Mouse (Mus musculus): ENCODE results near the gene Ppard.
A peak's percentile ranks its signal among the peaks of the same experiment; 100 is the strongest.
"Not testable (repeated sequence)": the region's sequence is repeated elsewhere in the genome, so short reads cannot be mapped to it uniquely, and the experiment has no call there.

Gene Ppard

DNA sequence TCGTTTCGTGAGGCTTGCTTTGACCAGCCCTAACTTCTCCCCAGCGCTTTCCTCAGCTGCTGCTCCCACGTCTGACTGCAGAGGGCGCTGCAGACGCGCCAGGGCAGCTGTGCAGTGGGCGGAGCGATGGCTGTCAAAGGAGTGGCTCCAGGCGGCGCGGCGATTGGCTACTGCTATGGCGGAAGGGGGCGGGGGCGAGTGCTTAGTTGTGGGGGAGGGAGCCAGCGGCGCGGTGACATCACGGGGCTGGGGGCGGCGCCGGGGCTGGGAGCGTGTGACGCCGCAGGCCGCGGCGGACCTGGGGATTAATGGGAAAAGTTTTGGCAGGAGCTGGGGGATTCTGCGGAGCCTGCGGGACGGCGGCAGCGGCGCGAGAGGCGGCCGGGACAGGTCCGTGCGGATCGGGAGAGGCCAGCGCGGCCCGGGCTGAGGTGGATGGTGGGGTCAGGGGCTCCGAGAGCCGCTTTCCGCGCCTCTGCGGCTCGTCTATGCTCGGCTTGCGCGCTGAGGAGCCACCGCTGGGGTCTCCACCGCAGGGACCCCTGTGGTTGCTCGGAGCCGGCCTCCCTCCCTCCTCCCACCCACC lies at the start of gene Ppard:
Gene Ppard (plus strand): TSS at position 226 of the 586 bp plus-strand sequence.
- peak; percentile 99 to 100 for DNase-seq

DNA sequence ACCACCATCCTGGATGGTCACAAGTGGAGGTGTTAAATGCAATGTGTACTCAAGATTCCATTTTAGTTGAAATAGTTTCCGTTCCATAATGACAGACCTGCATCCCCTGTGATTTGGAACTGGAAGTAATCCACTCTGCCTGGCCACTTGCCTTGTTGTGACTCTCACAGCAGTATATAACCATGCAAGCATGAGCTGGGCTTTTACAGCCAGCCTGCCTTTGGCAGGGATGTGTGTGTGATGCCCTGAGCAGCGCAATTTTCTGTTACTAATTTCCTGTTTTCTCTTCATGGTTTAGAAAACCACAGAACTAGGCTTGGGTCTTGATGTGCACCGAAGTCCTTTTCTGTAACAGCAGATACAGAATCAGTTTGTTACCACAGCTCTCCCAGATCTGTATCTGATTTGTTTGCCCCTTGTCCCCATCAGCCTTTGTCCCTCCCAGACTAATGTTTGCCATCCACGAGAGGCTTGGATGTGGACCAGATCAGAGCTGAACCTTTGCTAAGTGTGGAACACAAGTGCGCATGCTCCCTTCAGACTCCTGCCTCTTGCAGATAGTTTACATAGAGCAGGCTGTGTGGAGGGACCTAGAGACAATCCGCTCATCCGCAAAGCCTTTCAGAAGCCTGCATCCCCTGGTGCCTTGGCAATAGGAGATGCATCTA lies 47.4 kb upstream of the Ppard start:
- peak; percentile 71 to 76 for DNase-seq

DNA sequence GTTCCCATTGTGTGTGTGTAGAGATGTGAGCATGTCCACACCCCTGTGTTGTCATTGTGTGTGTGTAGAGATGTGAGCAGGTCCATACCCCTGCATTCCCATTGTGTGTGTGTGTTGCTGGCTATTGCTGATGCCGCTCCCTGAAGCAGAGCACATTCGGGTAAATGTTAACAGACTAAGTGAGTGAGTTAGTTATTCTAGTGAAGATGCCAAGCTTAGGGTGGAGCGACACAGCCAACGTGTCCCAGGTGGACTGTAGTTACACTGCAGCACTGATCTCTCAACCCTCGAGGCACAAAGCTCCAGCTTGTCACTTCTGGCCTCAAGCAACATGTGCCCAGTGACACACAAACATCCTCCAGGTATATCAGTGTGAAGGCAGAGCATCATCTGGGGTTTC lies 44.2 kb upstream of the Ppard start:
- no peak for DNase-seq

DNA sequence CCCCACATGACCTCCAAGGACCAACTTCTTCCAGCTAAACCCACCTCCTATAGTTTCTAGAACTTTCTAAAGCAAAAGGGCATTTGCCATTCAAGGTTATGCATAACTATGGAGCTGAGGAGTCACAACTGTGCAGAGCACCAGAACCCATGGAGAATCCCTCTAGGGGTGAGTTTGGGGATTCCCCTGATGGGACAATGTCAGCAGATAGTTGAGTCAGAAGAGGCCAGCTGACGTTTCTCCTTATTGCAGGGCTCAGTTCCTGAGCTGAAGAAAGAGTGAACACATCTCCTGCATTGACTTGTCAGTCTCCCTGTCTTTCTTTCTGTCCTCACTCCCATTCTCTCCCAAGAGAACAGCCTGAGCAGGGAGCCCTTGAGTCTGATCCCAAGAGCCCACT lies 39.7 kb upstream of the Ppard start:
- no peak for DNase-seq

DNA sequence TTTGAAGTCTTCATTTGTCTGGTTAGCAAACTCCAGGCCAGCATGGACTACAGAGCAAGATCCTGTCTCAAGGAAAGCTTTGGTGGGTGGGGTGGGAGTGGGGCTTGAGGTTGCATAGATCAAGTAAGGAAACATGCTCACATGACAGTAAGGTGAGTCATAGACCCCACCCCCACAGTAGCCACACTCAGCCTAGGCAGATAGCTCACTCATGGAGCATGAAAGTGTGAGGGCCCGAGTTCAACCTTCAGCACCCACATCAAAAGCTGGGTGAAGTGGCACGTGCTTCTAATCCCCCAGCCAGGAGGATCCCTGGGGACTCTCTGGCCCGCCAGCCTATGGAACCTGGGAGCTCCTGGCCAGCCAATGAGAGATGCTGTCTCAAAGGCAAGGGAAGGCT lies 38.9 kb upstream of the Ppard start:
- DNase-seq: no peak

DNA sequence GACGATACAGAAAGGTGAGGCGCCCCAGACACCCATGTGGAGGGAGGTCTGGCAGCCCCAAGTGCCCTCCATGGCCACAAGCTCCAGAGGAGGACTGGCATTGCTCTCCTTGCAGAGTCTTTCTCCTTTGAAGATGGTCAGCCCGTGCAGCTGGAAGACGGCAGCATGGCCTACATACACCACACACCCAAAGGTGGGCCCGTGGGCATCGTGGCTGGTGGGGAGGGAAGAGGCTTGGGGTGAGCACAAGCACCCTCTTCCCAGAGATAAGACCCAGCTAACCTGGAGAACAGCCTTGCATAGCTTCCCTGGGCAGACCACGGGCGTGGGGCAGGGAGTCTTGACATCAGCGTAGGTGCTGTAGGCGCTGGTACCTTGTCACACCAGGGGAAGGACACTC lies 37.5 kb upstream of the Ppard start:
- DNase-seq: no peak

DNA sequence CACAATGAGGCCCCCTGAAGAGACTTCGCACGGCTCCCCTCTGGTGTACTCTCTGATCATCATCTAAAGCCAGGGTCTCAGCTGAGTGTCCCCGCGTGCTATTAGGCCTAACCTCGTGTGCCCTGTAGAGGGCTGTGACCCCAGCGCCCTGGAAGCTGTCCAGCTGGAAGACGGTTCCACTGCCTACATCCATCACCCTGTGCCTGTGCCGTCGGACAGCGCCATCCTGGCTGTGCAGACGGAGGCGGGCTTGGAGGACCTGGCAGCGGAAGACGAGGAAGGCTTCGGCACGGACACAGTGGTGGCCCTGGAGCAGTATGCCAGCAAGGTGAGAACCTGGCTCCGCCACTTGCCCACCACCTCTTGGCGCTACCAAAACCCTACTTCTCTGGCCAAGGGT lies 34.9 kb upstream of the Ppard start:
- DNase-seq: no peak

DNA sequence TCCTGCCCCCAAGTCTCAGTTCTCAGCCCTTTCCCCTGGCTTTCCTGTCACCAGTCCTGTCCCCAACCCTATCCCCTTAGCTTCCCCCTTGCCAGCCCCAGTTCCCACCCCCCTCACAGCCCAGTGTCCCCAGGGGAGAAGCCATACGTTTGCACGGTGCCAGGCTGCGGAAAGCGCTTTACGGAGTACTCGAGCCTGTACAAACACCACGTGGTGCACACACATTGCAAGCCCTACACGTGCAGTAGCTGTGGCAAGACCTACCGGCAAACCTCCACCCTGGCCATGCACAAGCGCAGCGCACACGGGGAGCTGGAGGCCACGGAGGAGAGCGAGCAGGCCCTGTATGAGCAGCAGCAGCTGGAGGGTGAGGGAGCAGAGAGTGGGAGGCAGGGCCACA lies 30.5 kb upstream of the Ppard start:
- DNase-seq: no peak

DNA sequence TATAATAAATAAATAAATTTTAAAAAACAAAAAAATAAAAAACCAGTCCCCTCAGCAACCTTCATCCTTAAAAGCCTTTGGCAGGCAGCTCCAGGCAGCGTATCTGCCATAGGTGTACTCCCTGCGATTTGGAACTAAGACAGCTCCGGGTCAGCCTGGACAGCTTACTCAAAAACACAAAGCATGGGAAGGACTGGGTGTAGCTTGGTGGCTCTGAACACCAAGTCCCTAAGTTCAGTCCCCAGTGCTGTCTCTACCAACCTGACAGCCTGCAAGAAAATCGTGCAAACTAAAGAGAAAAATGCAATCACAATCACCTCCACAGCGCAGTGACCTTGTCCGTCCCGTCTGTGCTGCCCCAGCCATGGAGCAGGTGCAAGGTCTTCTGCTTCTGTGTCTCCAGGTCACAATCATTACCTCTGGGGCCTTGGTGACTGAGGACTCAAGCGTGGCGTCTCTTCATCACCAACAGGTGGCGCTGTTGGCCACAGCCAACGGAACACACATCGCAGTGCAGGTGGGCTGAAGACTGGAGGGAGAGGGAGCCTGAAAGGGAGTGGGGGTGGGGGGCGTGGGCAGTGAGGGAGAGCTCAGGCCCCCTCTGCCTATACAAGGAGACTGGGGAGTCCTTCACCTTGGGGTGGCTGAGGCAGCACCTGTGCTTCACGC lies 28.3 kb upstream of the Ppard start:
- peak; percentile 72 to 80 for DNase-seq

DNA sequence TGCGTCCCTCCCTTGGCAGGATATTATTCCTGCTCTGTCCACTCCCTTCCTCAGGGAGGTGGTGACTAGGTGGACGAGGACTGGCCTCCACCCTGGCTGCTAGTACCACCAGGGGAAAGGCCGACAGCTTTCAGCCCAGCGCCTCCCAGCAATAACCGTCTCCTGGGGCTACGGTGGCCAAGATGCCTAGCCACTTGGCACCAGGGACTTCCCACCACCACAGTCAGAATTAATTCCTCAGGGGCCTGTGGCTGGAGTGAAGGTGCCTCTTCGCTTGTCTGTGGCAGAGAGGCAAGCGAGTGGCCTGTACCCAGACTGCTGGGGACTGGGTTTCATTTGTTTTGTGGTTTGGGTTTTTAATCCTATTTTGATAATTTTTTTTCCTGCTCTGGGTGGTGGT lies 27.1 kb upstream of the Ppard start:
- no peak for DNase-seq

DNA sequence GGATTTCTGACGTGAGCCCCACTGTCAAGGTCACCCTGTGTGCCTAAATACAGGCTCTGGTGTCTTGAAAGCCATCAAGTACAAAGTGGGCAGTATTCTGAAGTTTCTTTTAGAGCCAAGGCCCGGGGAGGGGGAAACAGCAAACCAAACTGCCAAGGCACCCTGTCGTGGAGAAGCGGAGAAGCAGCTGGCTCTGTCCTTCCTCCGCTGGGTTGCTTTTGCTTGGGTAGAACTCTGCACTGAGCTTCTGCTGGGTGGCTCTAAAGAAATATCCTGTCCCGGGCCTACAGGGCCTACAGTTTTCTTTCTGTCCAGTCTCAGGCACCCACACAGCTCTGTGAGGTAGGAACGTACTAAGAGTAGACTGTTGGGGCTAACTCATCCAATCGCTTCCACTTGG lies 25.4 kb upstream of the Ppard start:
- DNase-seq: no peak

DNA sequence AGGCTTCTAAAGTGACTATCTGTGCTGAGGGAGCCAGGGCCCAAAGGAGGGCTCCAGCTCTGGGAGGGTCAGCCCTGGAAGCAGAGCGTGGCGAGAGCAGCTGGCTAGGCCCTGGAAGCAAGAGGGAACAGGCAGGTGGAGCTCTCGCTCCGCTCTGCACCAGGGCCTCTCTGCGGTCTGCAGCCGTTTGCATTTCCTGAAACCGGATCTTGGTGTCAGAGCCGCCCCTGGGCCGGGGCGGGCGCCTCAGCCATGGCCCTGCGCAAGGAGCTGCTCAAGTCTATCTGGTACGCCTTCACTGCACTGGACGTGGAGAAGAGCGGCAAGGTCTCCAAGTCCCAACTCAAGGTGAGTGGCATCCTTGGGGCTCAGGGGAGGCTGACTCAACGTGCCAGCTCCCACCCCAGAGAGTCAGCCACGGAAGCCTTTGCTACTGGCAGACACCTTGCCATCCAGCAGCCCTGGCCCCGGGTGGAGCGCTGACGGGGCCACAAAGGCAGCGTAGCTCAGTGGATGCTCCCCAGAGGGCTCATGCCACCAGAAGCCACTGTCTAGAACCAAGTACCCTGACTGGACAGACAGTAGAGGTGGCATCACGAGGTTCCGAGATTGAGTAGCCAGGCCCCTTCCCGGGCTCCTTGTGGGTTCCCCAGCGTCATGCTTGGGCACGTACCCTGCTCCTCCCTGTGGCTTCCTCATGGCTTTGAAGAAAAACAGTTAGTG lies 24.7 kb upstream of the Ppard start, which contains the start of gene Def6:
Gene Def6 (plus strand): TSS at position 188 of the 723 bp plus-strand sequence.
- DNase-seq: peak; percentile 67 to 68

DNA sequence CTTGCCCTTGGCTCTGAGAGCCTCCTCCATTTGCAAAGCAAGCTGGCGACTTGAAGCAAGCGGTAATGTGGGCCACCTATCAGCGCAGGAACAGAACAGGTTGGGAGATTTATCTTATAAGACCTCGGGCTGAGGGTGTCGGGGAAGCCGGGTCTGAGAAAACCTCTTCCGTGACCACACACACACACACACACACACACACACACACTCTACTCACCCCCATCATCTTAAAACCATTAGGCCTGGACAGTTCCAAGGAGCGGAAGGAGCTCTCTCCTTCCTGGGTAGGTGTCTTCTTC lies 24.2 kb upstream of the Ppard start:
- DNase-seq: no peak

DNA sequence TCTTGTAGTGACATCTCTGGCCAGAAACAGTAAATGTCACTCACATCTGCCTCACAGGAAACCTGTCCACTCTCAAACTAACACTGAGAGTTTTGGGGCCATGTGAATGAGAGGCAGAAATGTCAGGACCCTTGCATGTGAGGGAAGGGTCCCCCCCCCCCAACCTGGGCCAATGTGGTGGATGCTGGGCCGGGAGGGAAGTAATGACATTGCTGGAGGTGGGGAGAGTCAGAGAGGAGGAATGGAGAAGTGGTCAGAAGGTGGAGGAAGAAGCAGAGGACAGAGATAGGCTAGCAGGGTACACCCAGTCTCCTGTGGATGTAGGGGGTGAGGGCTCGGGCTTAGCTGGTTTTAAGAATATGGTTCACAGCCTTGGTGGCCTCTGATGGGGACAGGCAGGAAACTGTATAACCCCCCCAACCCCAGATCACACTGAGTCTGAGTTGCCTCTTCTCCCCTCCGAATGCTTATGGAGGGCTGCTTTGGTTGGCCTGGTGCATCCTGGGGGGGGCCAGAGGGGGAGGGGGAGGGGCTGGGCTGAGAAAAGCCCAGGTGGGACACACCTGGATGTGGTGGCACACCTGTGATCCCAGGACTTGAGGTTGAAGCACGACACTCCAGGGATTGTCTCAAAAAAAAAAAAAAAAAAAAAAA lies 22.9 kb upstream of the Ppard start:
- no peak for DNase-seq

DNA sequence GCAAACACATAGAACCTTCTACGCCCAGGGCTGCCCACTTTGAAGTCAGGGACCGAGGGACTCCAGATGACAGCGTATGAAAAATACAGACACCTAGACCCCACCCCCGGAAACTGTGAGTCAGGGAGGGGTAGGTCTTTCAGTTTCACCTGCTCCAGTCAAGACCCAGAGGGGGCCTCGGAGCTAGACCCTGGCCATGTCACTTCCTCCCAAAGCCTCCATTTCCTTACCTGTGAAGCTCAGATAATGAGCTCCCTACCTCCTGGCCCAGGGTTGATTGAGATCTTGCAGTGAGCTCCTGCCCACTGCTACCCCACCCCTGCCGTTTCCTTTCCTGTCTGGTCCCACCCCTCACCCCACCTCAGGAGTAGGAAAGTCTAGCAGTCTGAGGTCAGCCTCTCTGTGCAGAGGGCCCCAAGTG lies 20.6 kb upstream of the Ppard start:
- no peak for DNase-seq

DNA sequence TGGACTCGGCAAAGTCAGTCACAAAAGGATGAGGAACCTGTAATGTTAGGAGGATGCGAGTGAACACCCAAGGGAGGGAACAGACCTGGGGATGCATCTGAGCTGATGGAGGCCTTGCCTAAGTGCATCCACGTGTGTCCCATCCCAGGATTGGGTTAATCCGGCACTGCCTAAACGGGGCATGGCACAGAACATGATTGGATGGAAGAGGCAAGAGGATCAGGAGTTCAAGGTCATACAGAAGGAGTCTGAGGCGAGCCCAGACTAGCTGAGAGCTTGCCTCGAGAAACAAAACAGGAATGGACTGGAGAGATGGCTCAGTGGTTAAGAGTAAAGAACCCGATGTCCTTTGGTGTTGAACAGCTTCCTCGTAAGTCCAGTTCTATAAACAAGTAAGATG lies 20.1 kb upstream of the Ppard start:
- no peak for DNase-seq

DNA sequence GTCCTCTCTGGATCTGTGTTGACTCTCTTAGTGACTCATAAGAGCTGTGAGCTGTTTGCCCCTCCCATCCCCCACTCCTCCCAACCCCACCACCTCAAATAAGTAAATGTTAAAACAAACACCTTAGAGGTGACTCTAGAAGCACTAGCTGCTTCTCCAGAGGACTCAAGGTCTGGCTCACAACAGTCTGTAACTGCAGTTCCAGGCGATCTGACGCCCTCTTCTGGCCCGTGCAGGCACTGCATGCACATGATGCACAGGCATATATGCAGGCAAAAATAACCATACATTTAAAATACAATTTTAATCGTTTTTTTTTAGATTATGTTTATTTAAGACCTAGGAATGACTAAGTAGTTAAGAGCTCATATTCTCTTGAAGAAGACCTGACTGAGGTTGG lies 19.3 kb upstream of the Ppard start:
- DNase-seq: peak in 1 of 2 experiments; percentile 57

DNA sequence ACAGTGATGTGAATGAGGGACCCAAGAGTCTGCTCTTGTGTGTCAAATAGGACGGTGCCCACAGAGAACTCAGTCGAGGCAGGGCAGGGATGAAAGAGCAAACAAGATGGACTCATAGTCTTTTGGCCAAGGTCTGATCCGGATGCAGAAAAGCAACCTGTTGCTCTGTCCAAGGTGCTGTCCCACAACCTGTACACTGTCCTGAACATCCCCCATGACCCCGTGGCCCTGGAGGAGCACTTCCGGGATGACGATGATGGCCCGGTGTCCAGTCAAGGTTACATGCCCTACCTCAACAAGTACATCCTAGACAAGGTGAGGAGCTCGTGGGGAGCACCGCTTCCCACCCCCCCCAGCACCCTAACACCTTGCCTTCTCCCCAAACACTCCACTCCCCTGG lies 15.7 kb upstream of the Ppard start:
- DNase-seq: no peak

DNA sequence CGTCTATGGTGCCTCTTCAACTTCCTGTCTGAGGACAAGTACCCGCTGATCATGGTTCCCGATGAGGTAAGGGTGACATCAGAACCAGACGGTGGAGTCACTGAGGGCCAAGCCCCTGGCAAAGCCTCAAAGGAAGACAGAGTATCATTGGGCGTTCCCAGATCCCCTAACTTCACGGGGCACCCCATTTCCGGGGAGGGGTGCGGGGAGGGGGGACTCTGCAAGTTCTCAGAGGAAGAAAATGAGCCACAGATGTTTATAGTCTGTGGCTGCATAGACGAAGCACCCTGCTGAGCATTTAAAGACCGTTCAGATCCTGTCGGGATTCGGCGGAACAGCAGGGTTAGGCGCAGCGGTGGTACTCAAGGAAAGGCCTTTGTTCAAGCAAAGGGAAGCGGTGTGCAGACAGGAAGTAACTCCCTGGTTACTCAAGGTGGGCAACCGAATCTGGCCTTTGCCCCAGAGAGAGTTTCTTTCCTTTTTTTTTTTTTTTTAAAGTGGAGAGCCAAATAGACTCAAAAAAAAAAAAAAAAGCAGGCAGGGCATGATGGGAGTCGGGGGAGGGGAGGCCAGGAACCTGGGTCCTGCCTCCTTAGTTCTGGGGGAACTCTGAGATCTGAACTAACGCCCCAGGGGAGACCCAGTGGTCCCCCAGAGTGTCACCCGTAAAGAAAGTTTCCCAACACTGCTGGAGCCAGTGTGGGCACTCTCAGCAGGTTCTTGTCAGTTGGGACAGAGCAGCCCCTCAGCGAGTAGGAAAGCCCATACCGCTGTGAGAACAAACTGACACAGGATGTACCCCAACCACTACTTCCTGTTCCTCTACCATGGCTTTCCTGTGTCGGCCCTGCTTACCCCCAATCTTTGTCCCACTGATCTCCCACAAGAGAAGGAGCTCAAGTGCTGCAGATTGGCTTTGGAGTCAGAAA lies 14.5 kb upstream of the Ppard start:
- no peak for DNase-seq

DNA sequence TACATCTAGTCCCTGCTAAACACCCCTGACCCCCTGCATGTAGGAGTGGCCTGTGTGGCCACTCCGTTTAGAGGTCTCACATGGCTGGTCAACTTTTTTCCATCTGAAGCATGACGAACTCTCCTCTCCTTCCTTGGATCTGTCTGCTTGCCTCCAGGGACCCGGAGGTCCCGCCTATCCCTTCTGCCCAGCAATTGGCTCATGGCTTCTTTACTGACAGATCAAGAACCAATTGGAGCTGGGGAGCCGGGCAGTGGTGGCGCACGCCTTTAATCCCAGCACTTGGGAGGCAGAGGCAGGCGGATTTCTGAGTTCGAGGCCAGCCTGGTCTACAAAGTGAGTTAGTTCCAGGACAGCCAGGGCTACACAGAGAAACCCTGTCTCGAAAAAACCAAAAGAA lies 10.0 kb upstream of the Ppard start:
- not testable (repeated sequence) for DNase-seq

DNA sequence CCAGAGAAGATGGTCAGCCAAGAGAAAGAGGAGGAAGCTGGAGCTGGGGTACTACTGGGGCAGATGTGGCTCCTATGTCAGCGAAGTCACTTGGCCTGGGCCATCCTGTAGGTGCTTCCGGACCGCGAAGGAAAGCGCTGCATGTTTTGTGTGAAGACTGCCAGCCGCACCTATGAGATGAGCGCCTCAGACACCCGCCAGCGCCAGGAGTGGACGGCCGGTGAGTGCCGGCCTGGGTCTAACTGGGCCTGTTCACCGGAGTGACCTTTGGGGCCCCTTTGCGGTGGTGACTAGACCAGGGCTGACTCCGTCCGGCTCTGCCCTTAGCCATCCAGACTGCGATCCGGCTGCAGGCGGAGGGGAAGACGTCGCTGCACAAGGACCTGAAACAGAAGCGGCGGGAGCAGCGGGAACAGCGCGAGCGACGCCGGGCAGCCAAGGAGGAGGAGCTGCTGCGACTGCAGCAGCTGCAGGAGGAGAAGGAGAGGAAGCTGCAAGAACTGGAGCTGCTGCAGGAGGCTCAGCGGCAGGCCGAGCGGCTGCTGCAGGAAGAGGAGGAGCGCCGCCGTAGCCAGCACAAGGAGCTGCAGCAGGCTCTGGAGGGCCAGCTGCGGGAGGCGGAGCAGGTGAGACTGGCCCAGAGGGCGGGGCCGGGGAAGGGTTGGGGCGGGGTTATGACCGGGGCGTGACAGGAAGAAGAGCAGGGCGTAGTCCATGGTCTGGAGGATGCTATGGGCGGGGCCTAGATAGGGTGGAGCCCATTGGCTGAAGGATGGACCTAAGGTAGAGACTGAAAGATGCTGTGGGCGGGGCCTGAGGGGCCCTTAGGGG lies 8.7 kb upstream of the Ppard start:
- peak; percentile 93 to 94 for DNase-seq
